Mouse (Mus musculus) liver, embryonic 14.5 days (tissue): ENCODE data around the gene Cc2d2a.

ENCODE experiments used
- CTCF ChIP-seq: IDR thresholded peaks from 2 replicates; pipeline ENCODE4 v1.5.1; 2016; ENCODE audit warnings: antibody characterized with exemption, low read depth, control low read depth
- EP300 ChIP-seq: IDR thresholded peaks from 2 replicates; pipeline ENCODE4 v1.6.1; 2016; ENCODE audit warnings: antibody characterized with exemption, low read depth

- no peak for TF ChIP-seq CTCF
- no peak for TF ChIP-seq EP300
Observed at GRCm38 (mm10) chr5:43721538-43722451, 59.6 kb downstream of the Cc2d2a start.
